Mouse (Mus musculus): Measurements from ENCODE around the gene Serpinf2. TPM values are rescaled to one million over a fixed set of nuclear protein-coding genes. Genes with fewer than 3 reads are reported as not detected.
A peak's percentile ranks its signal among the peaks of the same experiment; 100 is the strongest.
"Not testable (repeated sequence)": the region's sequence is repeated elsewhere in the genome, so short reads cannot be mapped to it uniquely, and the experiment has no call there.

The Serpinf2 gene
- polyA plus RNA-seq, 1 experiment from 2014 or later: not detected

DNA sequence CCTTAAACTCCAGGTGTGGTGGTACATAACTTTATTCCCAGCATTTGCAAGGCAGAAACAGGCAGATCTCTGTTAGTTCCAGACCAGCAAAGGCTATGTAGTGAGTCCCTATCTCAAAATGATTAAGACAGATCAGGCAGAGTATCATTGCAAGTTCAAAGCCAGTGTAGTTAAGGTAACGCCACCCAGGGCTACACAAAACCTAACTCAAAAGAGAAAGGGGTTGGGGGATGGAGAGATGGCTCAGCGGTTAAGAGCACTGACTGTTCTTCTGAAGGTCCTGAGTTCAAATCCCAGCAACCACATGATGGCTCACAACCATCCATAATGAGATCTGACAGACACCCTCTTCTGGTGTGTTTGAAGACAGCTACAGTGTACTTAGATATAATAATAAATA, 16.6 kb upstream of the Serpinf2 start:
- not testable (repeated sequence) for H3K4me3 ChIP-seq; H3K36me3 ChIP-seq; DNase-seq (ENCODE audit: low spot score); H3K27me3 ChIP-seq (ENCODE audit: low read depth, poor library complexity, severe bottlenecking); H3K27ac ChIP-seq; H3K9me3 ChIP-seq (replicated peaks)
- WGBS: 94% methylated on average over 2 of the region's 2 CpGs
- peaks cover 37% of the 10 kb centered on the region for H3K4me1 ChIP-seq

DNA sequence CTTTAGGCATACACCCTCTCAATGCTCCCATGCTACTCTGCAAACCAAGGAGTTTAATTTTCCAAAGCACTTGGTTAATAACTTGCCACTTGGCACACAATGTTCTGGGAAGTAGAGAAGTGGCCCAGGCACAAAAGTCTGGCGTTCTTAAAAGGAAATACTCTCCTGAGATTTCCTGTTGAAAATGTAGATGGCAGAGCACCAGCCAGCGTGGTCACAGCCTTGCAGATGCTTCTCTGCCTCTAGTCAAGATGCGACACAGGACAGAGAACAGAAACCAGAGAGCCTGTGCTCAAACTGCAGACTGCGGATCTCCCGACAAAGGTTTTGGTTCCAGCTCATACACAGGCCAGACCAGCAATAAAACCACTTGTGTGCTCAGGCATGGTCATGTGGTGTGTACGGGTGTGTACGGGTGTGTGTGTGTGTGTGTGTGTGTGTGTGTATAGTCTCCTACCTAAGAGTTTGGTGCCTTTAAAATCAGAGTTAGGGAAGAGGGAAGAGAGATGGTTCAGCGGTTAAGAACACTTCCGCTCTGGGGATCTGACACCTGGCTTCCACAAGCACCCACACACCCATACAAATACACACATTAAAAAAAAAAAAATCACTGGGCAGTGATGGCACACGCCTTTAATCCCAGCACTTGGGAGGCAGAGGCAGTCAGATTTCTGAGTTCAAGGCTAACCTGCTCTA, 15.8 kb upstream of the Serpinf2 start:
- DNase-seq (ENCODE audit: low spot score): no peak
- Histone ChIP-seq H3K27me3 (ENCODE audit: low read depth, poor library complexity, severe bottlenecking) (peaks cover 8% of the 10 kb centered on the region), H3K4me1 (peaks cover 35% of the 10 kb centered on the region), H3K9me3 (replicated peaks) (no peaks in the 10 kb centered on the region), H3K27ac (peak overlapping the region; percentile 80), H3K4me3 (peak overlapping the region; percentile 76), H3K36me3 (peaks cover 12% of the 10 kb centered on the region; the same call in 1 of the 2 replicates)
- 80% methylated on average over 10 of the region's 10 CpGs for WGBS

- Histone ChIP-seq H3K4me1 (peaks cover 26% of the 10 kb centered on the region), H3K9me3 (replicated peaks) (no peaks in the 10 kb centered on the region), H3K4me3 (peak within 1 kb of the TSS; percentile 76), H3K36me3 (peaks cover 15% of the 10 kb centered on the region), H3K27me3 (ENCODE audit: low read depth, poor library complexity, severe bottlenecking) (peaks cover 8% of the 10 kb centered on the region), H3K27ac (peak within 1 kb of the TSS; percentile 80)
- DNase-seq (ENCODE audit: low spot score): peak; percentile 96
- 2% methylated on average over 56 of the region's 56 CpGs for WGBS
Observed at GRCm38 (mm10) chr11:75453991-75454930, 14.9 kb upstream of the Serpinf2 start, which contains the start of gene Wdr81. Gene Wdr81, minus strand, starts transcription at chr11:75454717.

DNA sequence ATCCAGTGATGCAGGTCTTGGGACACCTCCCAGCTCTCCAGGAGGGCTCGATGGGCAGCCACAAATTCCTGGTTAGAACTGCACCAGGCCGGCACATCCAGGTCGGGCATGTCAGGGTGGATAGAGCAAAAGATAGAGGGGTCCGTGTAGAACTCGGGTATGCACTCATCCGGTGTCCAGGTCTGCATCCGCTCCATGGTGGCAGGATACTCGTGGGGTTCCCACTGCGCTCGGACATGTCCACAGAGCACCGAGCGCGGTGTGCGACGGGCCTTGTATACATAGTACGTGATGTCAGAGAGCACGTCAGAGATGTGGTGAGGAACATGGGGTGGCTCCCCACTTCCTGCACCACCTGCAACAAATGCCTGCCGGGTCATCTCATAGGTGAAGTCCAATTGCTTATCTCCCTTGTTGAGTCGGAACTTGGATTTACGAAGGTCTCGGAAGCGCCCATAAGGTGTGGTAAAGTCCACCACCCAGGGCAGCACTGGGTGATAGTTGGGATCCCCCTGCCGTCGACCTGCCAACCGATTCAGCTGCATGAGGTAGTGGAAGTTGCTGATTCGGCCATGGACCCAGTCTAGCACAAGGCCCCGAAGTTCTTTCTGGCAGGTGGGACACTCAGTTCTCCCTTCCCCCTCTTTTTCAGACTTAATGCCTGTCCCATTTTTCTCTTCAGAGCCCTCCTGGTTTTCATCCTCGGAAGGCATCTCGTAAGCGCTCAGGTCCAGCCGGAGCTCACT, 13.6 kb upstream of the Serpinf2 start:
- peak overlapping the region; percentile 76; the same call in 1 of the 2 replicates for H3K4me3 ChIP-seq
- WGBS: 93% methylated on average over 31 of the region's 31 CpGs
- H3K27ac ChIP-seq: no peak overlapping the region

DNA sequence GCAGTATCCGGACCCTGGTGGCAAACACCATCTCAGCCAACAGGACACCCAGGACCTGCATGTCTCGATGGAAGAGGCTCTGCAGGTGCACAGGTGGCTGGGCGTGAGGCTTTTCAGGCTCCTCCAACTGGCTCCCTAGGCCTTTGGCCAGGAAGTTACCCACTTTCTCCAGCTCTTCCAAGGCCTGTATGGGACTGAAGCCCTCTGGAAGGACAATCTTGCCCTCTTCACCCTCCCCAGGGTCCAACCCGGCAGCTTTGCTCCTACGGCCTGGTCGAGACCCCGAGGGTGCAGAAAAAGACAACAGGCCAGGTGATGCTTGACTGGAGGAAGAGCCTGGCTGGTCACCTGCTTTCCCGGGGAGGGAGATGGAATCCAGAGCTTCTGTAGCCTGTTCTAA, 12.7 kb upstream of the Serpinf2 start:
- H3K27me3 ChIP-seq (ENCODE audit: low read depth, poor library complexity, severe bottlenecking): peaks cover 8% of the 10 kb centered on the region
- H3K36me3 ChIP-seq: peaks cover 33% of the 10 kb centered on the region
- 91% methylated on average over 8 of the region's 8 CpGs for WGBS
- no peak overlapping the region for H3K4me3 ChIP-seq
- no peak overlapping the region for H3K27ac ChIP-seq
- DNase-seq (ENCODE audit: low spot score): no peak
- no peaks in the 10 kb centered on the region for H3K9me3 ChIP-seq (replicated peaks)
- H3K4me1 ChIP-seq: peaks cover 24% of the 10 kb centered on the region

More for the DNA sequence above, 13.6 kb upstream of the Serpinf2 start:
- H3K27me3 ChIP-seq (ENCODE audit: low read depth, poor library complexity, severe bottlenecking): peaks cover 8% of the 10 kb centered on the region
- DNase-seq (ENCODE audit: low spot score): no peak
- H3K9me3 ChIP-seq (replicated peaks): no peaks in the 10 kb centered on the region
- peaks cover 24% of the 10 kb centered on the region for H3K4me1 ChIP-seq
- H3K36me3 ChIP-seq: peaks cover 28% of the 10 kb centered on the region

- no peak overlapping the region for H3K4me3 ChIP-seq
- no peak for DNase-seq (ENCODE audit: low spot score)
- H3K27ac ChIP-seq: no peak overlapping the region
- 90% methylated on average over 15 of the region's 15 CpGs for WGBS
- H3K9me3 ChIP-seq (replicated peaks): no peaks in the 10 kb centered on the region
- H3K36me3 ChIP-seq: peaks cover 38% of the 10 kb centered on the region
- H3K4me1 ChIP-seq: peaks cover 24% of the 10 kb centered on the region
- peaks cover 8% of the 10 kb centered on the region for H3K27me3 ChIP-seq (ENCODE audit: low read depth, poor library complexity, severe bottlenecking)
Observed at GRCm38 (mm10) chr11:75450936-75451335, 11.5 kb upstream of the Serpinf2 start.

DNA sequence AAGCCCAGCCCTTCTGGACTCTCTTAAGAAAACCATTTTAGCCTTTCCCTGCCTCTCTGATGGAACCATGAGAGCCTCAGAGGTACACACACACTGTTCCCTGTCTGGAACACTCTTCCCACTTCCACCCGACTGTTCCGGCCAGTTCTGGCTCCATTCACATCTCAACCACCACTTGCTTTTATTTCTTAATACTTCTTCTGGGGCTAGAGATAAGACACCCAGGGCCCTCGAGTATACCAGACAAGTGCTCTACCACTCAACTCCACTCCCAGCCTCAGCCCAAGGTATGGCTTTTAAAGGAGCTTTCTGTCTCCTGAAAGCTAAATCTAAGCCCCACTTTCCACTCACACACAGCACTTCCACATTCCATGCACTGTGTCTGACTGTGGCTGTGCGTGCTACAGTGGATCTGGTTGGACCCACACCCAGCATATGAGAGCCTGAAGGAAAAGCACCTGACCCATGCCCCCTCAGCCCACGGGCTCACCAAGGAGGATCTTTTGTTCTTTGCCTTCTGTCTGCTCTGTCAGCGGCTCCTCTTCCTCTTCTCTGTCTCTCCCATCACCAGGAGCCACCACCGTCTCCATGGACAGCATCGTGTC, 11.0 kb upstream of the Serpinf2 start:
- Histone ChIP-seq H3K27me3 (ENCODE audit: low read depth, poor library complexity, severe bottlenecking) (peaks cover 8% of the 10 kb centered on the region), H3K4me1 (peaks cover 24% of the 10 kb centered on the region), H3K4me3 (no peak overlapping the region), H3K27ac (0 out of 2 replicates have a peak overlapping the region, but pooled peaks have one; percentile 19), H3K9me3 (replicated peaks) (no peaks in the 10 kb centered on the region), H3K36me3 (peaks cover 42% of the 10 kb centered on the region)
- WGBS: 88% methylated on average over 8 of the region's 8 CpGs
- no peak for DNase-seq (ENCODE audit: low spot score)

- 0 out of 2 replicates have a peak overlapping the region, but pooled peaks have one; percentile 14 for H3K27ac ChIP-seq
- H3K9me3 ChIP-seq (replicated peaks): no peaks in the 10 kb centered on the region
- no peak overlapping the region for H3K4me3 ChIP-seq
- peaks cover 17% of the 10 kb centered on the region for H3K4me1 ChIP-seq
- 90% methylated on average over 7 of the region's 7 CpGs for WGBS
- H3K27me3 ChIP-seq (ENCODE audit: low read depth, poor library complexity, severe bottlenecking): peaks cover 8% of the 10 kb centered on the region
- H3K36me3 ChIP-seq: peaks cover 42% of the 10 kb centered on the region
- no peak for DNase-seq (ENCODE audit: low spot score)
Observed at GRCm38 (mm10) chr11:75449695-75450094, 10.3 kb upstream of the Serpinf2 start.

DNA sequence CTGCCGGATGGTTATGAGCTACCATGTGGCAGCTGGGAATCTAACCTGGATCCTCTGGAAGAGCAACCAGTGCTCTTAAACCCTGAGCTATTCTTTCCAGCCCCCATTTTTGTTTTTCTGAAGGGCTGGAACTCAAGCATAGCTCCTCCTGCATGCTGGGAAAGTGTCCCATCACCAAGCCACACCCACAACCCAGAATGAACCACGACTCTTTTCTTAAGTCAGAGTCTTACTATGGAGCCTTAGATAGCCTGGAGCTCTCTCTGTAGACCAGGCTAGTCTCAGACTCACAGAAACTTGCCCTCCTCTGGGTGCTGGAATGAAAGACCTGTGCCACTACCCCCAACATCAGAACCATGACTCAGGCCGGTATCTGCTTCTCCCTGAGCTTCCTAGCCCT, 9.2 kb upstream of the Serpinf2 start:
- H3K36me3 ChIP-seq: peaks cover 46% of the 10 kb centered on the region
- H3K27ac ChIP-seq: no peak overlapping the region
- H3K4me1 ChIP-seq: peaks cover 16% of the 10 kb centered on the region
- no peaks in the 10 kb centered on the region for H3K9me3 ChIP-seq (replicated peaks)
- no peak overlapping the region for H3K4me3 ChIP-seq
- WGBS: 85% methylated on average over 3 of the region's 3 CpGs
- peaks cover 6% of the 10 kb centered on the region for H3K27me3 ChIP-seq (ENCODE audit: low read depth, poor library complexity, severe bottlenecking)
- no peak for DNase-seq (ENCODE audit: low spot score)

- no peak overlapping the region for H3K4me3 ChIP-seq
- no peaks in the 10 kb centered on the region for H3K27me3 ChIP-seq (ENCODE audit: low read depth, poor library complexity, severe bottlenecking)
- no peak for DNase-seq (ENCODE audit: low spot score)
- H3K9me3 ChIP-seq (replicated peaks): no peaks in the 10 kb centered on the region
- H3K4me1 ChIP-seq: peaks cover 12% of the 10 kb centered on the region
- WGBS: 44% methylated on average over 8 of the region's 8 CpGs
- H3K27ac ChIP-seq: no peak overlapping the region
- H3K36me3 ChIP-seq: peaks cover 36% of the 10 kb centered on the region
Observed at GRCm38 (mm10) chr11:75443711-75444110, 4.3 kb upstream of the Serpinf2 start.

GRCm38 (mm10) chr11:75441601-75442000, 2.2 kb upstream of the Serpinf2 start:
- no peaks in the 10 kb centered on the region for H3K27me3 ChIP-seq (ENCODE audit: low read depth, poor library complexity, severe bottlenecking)
- H3K4me1 ChIP-seq: peaks cover 12% of the 10 kb centered on the region
- H3K9me3 ChIP-seq (replicated peaks): no peaks in the 10 kb centered on the region
- 93% methylated on average over 16 of the region's 16 CpGs for WGBS
- no peak for DNase-seq (ENCODE audit: low spot score)
- no peak overlapping the region for H3K4me3 ChIP-seq
- peaks cover 19% of the 10 kb centered on the region for H3K36me3 ChIP-seq
- no peak overlapping the region for H3K27ac ChIP-seq

GRCm38 (mm10) chr11:75441034-75441433, 1.6 kb upstream of the Serpinf2 start:
- no peaks in the 10 kb centered on the region for H3K27me3 ChIP-seq (ENCODE audit: low read depth, poor library complexity, severe bottlenecking)
- DNase-seq (ENCODE audit: low spot score): no peak
- H3K27ac ChIP-seq: no peak overlapping the region
- WGBS: 83% methylated on average over 7 of the region's 7 CpGs
- no peak overlapping the region for H3K4me3 ChIP-seq
- no peaks in the 10 kb centered on the region for H3K9me3 ChIP-seq (replicated peaks)
- H3K4me1 ChIP-seq: peaks cover 12% of the 10 kb centered on the region
- peaks cover 18% of the 10 kb centered on the region for H3K36me3 ChIP-seq
